Mouse (Mus musculus): ENCODE results near the gene Atp13a5. TPM values are rescaled to one million over a fixed set of nuclear protein-coding genes. Genes with fewer than 3 reads are reported as not detected.

Atp13a5 gene
- polyA plus RNA-seq, 1 experiment from 2014 or later = 0.15 TPM

GRCm38 (mm10) chr16:29193981-29194380 lies 184.6 kb downstream of the Atp13a5 start:
- no peak; the same call in 1 of the 2 replicates for ATAC-seq (ENCODE audit: insufficient read depth, low FRiP score, low TSS enrichment)
- no peak for DNase-seq (ENCODE audit: low spot score)
- Histone ChIP-seq H3K9me3 (ENCODE audit: control insufficient read depth, low read length) (no peaks in the 10 kb centered on the region), H3K4me3 (ENCODE audit: low read depth, low read length) (no peak overlapping the region), H3K27me3 (ENCODE audit: control insufficient read depth, insufficient read depth, low read length) (no peaks in the 10 kb centered on the region), H3K27ac (ENCODE audit: low read depth, low read length) (no peak overlapping the region), H3K4me1 (ENCODE audit: control insufficient read depth, insufficient read depth, low read length) (no peaks in the 10 kb centered on the region), H3K9ac (ENCODE audit: low read length) (no peak overlapping the region), H3K36me3 (ENCODE audit: control insufficient read depth, insufficient read depth, low read length) (no peaks in the 10 kb centered on the region), H3K4me2 (ENCODE audit: low read depth) (no peak overlapping the region)
- WGBS = 66% methylated on average over 4 of the region's 4 CpGs

DNA sequence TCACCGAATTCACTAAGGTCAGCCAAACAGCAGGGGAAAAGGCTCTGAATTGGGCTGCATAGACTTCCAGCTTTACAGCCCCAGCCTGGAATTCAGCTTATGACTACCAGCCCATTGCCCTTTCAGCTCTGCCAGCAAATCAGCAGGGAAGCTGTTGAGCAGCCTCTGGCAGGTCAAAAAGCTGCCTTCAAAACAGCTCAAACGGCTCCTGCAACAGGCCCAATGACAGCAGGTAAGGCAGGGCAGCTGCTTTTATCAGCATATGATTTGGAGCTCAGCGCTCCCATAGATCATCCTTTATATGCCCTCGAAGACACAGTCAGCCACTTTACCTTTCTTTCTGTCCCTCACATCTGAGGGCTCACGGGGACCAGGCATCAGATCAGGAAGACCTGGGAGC lies 185.6 kb downstream of the Atp13a5 start:
- Histone ChIP-seq H3K27me3 (ENCODE audit: control insufficient read depth, insufficient read depth, low read length) (no peaks in the 10 kb centered on the region), H3K4me1 (ENCODE audit: control insufficient read depth, insufficient read depth, low read length) (no peaks in the 10 kb centered on the region), H3K9me3 (ENCODE audit: control insufficient read depth, low read length) (no peaks in the 10 kb centered on the region), H3K4me2 (ENCODE audit: low read depth) (no peak overlapping the region), H3K36me3 (ENCODE audit: control insufficient read depth, insufficient read depth, low read length) (no peaks in the 10 kb centered on the region), H3K27ac (ENCODE audit: low read depth, low read length) (no peak overlapping the region), H3K9ac (ENCODE audit: low read length) (no peak overlapping the region), H3K4me3 (ENCODE audit: low read depth, low read length) (no peak overlapping the region)
- WGBS = 23% methylated on average over 5 of the region's 5 CpGs
- ATAC-seq (ENCODE audit: insufficient read depth, low FRiP score, low TSS enrichment) = no peak
- DNase-seq (ENCODE audit: low spot score) = no peak

Other genes starting within 250 kb of the Atp13a5 start
- gene Hrasls, start 169.0 kb downstream of the Atp13a5 start, polyA plus RNA-seq (2014; fragmentation: Nextera tagmentation; extraction: Ambion mirVana) = 1.2 and 1.8 TPM in 2 replicates
- 0.05 and 0.25 TPM in 2 replicates for gene Atp13a4, start 166.1 kb upstream of the Atp13a5 start, polyA plus RNA-seq (2014; fragmentation: Nextera tagmentation; extraction: Ambion mirVana)
- 55.3 and 55.7 TPM in 2 replicates for gene Opa1, start 200.6 kb upstream of the Atp13a5 start, polyA plus RNA-seq (2014; fragmentation: Nextera tagmentation; extraction: Ambion mirVana)

Data from neural tube, embryonic 11.5 days (tissue).